Mouse (Mus musculus) cerebellum, postnatal 25 days (tissue): ENCODE results near the gene Ribc2.

Experiments
- DNase-seq, 2 experiments: peaks; one replicate each; pipeline ENCODE4 v3.0.0; 2021; ENCODE audit warnings: mixed read lengths in 2 of 2

Gene Ribc2

DNA sequence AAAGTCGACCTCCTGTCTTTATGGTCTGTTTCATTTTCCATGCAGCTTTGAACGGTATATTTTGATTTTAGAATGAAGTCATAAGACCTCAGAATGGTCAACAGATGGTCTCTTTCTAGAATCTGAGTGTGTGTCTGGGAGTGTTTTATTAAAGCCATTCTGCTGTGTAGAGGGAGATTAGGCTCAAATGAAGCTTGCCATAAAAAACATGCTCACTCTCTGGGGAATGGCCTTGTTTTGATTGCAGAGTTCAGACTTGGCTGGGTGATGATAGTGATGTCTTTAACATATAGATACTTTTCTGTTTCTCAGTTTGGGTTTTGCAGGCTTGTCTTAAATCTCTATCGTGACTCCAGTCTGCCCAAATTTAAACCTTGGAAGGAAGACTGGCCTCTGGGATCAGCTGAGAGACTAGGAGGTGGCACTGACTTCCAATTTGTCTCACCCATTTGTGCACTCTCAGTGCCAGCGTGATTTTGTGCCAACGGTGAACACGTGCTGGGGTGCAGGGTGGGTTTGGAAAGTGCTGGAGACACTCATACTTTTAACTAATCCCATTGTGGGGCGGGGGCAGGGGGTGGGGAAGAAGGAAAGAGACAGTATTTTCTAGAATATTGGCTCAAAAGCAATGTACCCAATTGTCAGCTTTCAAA lies 47.8 kb downstream of the Ribc2 start:
- DNase-seq: no peak

- DNase-seq: no peak
Observed at GRCm38 (mm10) chr15:85180368-85180767, 48.5 kb downstream of the Ribc2 start.

- DNase-seq: no peak
Observed at GRCm38 (mm10) chr15:85182063-85182462, 50.2 kb downstream of the Ribc2 start.

GRCm38 (mm10) chr15:85186916-85187315 lies 55.0 kb downstream of the Ribc2 start:
- DNase-seq: no peak

DNA sequence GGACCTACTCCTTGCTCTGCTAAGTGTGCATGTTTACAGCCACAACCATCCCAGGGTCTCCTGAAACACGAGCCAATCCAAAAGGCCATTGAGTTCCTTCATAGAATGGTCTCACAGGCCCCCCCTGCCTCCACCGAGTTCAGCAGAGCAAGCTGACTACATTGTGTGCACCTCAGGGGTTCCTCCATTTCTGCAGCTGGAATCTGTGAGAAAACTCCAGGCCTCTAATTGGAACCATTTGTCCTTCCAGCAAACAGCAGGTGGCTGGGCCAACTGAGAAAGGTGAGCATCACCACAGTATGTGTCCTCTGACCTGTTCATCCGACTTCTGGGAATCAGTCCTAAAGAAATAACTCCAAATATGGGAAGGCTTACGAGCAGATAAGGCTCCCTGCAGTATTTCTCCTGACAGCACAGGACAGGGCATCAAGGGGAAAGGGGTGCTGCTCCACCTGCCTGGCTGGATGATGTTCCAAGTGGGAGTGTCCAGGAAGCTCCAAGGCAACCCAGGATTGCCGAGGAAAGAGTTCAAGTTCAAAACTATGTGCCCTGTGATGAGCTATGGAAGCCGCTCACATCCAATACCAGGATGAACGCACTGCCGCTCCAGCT lies 56.4 kb downstream of the Ribc2 start:
- no peak for DNase-seq
